Mouse (Mus musculus): ENCODE measurements at regions not wholly inside any gene's neighbourhood (a gene's known extent, or its start where the extent isn't known, plus 50 kb on each side); places are given as distances from the start of the nearest gene placed in this dataset.
"Not testable (repeated sequence)": the region's sequence is repeated elsewhere in the genome, so short reads cannot be mapped to it uniquely, and the experiment has no call there.

GRCm38 (mm10) chr16:30190351-30190750 lies 76.9 kb downstream of the Cpn2 start:
- no peak for DNase-seq (ENCODE audit: low read depth, low spot score)

DNA sequence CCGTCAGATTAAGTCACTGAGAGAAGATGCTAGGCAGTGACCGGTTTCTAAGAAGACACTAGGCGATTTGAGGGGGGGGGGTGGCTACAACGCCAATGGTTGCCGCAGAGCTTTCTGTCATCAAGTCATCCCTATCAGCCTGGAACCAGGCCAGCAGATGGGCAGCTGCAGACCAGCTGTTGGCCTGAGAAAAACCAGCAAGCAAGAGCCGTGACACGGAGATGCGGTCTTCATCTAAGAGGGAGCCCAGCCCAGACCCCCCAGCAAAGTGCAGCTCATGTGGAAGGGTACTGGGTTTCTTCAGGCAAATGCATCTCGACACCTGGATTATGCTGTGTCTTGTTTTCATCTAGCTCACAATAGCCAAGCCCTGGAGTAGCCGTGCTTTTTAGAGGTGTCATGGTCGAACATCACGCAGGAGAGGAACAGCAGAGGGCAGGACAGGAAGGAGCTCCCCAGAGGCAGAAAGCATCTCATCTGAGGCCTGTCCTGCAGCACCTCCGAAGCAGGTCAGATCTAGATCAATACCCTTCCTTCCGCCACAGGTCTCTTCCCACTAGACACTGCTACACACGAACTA lies 76.3 kb downstream of the Cpn2 start:
- no peak for DNase-seq (ENCODE audit: low read depth, low spot score)

DNA sequence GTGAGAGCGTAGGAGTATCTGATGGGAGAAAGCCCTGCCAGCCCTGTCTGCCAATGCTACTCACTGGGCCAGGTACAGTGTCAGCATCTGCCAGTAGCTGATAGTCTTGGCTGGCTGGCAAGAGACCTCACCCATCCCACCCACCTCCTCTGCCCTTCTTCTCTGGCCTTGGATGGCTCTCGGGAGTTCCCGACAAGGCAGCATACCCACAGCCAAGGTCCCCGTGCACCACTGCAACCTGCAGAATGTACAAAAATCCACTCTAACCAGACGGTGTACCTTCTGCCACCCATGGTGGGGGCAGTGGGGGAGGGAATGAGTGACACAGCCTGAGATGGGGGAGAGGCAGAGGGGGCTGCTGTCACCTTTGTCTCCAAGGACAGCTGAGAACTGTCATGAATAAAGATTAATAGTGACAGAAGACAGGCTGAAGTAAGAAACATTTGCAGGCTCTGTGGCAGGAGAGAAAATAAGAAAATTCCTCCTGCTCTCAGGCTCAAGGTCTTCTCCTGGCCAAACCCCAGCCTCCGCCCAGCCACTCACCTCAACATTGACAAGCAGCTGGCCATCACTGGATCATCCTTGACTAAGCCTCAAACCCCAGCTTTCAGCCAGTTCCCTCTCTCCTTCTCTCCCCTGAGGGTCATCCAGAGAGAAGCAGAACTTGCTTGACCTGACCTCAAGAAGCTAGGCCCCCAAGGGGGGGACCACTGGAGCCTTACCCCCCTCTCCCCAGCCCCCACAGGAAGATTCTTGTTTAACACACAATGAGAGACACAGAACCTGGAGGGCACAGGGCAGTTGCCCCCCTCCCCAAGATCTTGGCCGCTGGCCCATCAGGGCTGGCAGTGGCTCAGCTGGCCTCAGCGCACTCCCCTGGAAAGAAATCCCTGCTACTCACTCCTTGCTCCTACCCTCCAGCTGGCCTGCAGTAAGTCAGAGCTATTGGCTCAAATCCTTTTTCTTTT lies 73.7 kb downstream of the Cpn2 start:
- no peak for DNase-seq (ENCODE audit: low read depth, low spot score)

GRCm38 (mm10) chr16:30194836-30195235 lies 72.5 kb downstream of the Cpn2 start:
- DNase-seq (ENCODE audit: low read depth, low spot score), result no peak

GRCm38 (mm10) chr16:30195859-30196258 lies 71.4 kb downstream of the Cpn2 start:
- not testable (repeated sequence) for DNase-seq (ENCODE audit: low read depth, low spot score)

- DNase-seq (ENCODE audit: low read depth, low spot score), result no peak
These were observed 69.9 kb downstream of the Cpn2 start for GRCm38 (mm10) chr16:30197351-30197750.

DNA sequence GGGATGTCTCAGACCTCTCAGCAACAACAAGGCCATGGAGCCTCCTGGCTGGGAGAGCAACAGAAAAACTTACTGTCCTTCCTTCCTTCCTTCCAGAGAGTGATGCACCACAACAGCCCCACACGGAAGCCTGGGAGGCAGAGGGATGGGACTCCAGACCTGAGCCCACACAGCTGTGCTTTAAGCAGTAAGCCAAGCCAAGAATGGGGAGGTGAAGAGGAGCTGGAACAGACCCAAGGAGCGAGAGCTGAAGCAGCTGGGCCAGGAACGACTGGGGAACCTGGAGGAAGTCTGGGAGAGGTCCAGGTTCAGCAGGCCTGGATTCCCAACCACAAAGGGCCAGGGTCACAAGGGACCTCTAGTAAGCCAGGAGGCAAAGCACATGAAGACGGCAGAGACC lies 67.5 kb downstream of the Cpn2 start:
- no peak for DNase-seq (ENCODE audit: low read depth, low spot score)

DNA sequence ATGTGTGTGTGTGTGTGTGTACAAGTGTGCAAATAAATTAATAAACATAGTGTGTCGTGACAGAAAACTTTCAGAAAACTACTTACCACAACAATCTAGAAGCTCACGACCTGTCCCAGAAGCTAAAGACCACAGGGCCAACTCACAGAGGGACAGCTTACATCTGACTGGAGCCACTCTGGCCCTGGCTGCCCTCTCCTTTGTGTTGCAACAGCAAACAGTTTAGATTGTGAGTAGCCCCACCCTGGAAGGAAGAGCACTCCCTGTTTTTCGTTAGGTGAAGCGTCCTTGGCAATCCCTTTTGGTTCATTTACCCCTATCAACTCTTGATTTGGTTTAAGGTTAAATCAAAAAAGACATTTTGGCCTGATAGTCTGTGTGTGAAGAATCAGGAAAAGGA lies 63.2 kb downstream of the Cpn2 start:
- peak; percentile 67 for DNase-seq (ENCODE audit: low read depth, low spot score)

DNA sequence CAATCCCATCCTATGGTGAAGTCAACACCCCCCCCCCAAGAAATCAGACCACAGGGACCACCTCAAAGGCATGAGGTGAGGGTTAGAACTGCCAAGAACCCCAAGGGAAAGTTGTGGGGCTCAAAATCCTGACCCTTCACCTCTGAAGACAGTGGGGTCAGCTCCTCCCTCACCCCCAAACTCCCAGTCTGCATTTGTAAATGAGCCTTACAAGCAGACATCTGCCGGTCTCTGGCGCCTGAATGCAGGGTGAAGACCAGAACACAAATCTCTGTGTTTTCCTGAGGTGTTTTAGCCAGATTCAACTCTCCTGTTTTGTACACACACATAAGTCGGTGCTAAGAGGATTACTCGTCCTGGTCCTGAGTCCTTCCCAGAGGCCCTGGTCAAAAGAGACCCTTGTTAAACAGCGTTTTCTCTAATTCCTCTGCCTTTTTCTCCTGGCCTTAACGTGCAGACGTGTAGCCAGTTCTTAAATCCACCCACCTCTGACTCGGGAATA lies 61.9 kb downstream of the Cpn2 start:
- DNase-seq (ENCODE audit: low read depth, low spot score), result peak; percentile 57

DNA sequence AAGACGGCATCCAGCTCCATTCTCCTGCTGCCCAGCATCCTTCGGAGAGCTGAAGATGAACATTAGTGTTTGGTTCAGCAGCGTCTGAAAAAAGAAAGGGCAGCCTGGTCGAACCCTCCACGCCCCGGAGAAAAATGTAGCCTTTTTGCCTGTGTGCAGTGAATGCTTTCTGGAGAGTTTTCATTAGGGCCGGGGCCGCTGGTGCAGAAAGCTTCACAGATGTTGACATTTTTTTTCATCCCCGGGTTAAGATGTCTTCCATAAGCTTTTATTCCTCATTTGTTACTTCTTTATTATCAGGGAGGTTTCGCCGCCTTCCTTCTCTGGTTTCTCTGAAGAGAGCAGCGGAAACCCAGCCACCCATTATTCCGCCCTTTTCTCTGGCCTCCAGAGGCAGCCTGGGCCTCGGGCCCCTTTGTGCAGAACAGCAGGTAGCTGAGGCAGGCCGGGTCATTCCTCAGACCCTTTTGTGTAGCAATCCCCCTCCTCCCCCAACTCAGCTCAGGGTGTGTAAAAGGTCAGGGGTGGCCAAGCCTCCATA lies 61.4 kb downstream of the Cpn2 start:
- DNase-seq (ENCODE audit: low read depth, low spot score), result peak; percentile 86
